Mouse (Mus musculus): ENCODE data around the gene Atf6b.
A peak's percentile ranks its signal among the peaks of the same experiment; 100 is the strongest.

The Atf6b gene

GRCm38 (mm10) chr17:34671151-34672066 is 24.5 kb downstream of the Atf6b start:
- DNase-seq: no peak

- DNase-seq: no peak
These were observed 25.4 kb downstream of the Atf6b start for GRCm38 (mm10) chr17:34672246-34672792.

- no peak for DNase-seq
These were observed 26.2 kb downstream of the Atf6b start for GRCm38 (mm10) chr17:34673139-34673538.

GRCm38 (mm10) chr17:34674524-34675204 is 27.7 kb downstream of the Atf6b start:
- no peak for DNase-seq

GRCm38 (mm10) chr17:34675205-34676092 is 28.5 kb downstream of the Atf6b start:
- no peak for DNase-seq

GRCm38 (mm10) chr17:34676093-34676460 is 29.1 kb downstream of the Atf6b start:
- no peak for DNase-seq

- DNase-seq: no peak
These were observed 29.7 kb downstream of the Atf6b start for GRCm38 (mm10) chr17:34676671-34677070.

- no peak for DNase-seq
These were observed 33.2 kb downstream of the Atf6b start for GRCm38 (mm10) chr17:34680191-34680590.

- no peak for DNase-seq
These were observed 33.7 kb downstream of the Atf6b start for GRCm38 (mm10) chr17:34680621-34681020.

- no peak for DNase-seq
These were observed 34.2 kb downstream of the Atf6b start for GRCm38 (mm10) chr17:34681132-34681571.

GRCm38 (mm10) chr17:34681881-34682536 is 35.1 kb downstream of the Atf6b start:
- no peak for DNase-seq

GRCm38 (mm10) chr17:34683179-34683578 is 36.2 kb downstream of the Atf6b start:
- DNase-seq: no peak

- DNase-seq: no peak
These were observed 36.8 kb downstream of the Atf6b start for GRCm38 (mm10) chr17:34683686-34684220.

- no peak for DNase-seq
These were observed 37.4 kb downstream of the Atf6b start for GRCm38 (mm10) chr17:34684253-34684893.

- DNase-seq: no peak
These were observed 38.5 kb downstream of the Atf6b start for GRCm38 (mm10) chr17:34685120-34686110.

- no peak for DNase-seq
These were observed 41.9 kb downstream of the Atf6b start for GRCm38 (mm10) chr17:34688889-34689288.

- DNase-seq: no peak
These were observed 43.5 kb downstream of the Atf6b start for GRCm38 (mm10) chr17:34690458-34690857.

- no peak for DNase-seq
These were observed 46.0 kb downstream of the Atf6b start for GRCm38 (mm10) chr17:34692906-34693305.

GRCm38 (mm10) chr17:34699575-34700408 is 52.8 kb downstream of the Atf6b start:
- DNase-seq: peak; percentile 83
